Mouse (Mus musculus) C2C12 (cell line): ENCODE measurements around the gene Polr2l.

Experiments used
- CEBPB ChIP-seq: IDR thresholded peaks from one replicate; pipeline ENCODE4 v1.6.1; 2011; ENCODE audit warnings: low read depth, mild to moderate bottlenecking, control low read depth, moderate library complexity
- CTCF ChIP-seq: IDR thresholded peaks from one replicate; pipeline ENCODE4 v1.5.1; 2011; ENCODE audit not compliant: control insufficient read depth, insufficient read depth, insufficient read length
- MAX ChIP-seq: IDR thresholded peaks from one replicate; pipeline ENCODE4 v1.6.1; 2011; ENCODE audit warnings: mild to moderate bottlenecking, control low read depth
- MYOD1 ChIP-seq: IDR thresholded peaks from one replicate; pipeline ENCODE4 v1.6.1; 2011; ENCODE audit warnings: low read depth; ENCODE audit not compliant: control insufficient read depth, insufficient read length
- USF1 ChIP-seq: IDR thresholded peaks from one replicate; pipeline ENCODE4 v1.6.1; 2011; ENCODE audit warnings: low read depth, mild to moderate bottlenecking, control low read depth, moderate library complexity

DNA sequence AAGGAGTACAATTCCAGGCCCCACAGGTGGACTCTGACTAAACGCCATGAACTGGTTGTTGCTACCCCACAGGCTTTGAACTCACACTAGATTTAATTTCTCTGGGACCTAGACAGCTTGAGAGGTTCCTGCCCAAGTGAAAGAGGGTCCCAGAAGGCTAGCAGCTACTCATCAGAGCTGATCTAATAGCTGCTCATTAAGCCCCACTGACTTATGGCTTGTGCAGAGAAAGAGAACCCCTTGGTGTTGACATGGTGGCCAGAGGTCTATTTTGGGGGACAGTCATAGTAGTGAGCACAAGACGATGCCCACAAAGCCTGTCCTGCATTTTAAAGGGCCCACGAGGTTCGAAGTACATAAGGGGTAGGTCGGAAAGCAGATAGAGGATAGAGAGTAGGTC is 772 bp downstream of the Polr2l start:
- TF ChIP-seq CTCF (no peak), MYOD1 (no peak), MAX (no peak), USF1 (no peak), CEBPB (no peak)
